Mouse (Mus musculus): ENCODE data around the gene 4933417A18Rik.

DNA sequence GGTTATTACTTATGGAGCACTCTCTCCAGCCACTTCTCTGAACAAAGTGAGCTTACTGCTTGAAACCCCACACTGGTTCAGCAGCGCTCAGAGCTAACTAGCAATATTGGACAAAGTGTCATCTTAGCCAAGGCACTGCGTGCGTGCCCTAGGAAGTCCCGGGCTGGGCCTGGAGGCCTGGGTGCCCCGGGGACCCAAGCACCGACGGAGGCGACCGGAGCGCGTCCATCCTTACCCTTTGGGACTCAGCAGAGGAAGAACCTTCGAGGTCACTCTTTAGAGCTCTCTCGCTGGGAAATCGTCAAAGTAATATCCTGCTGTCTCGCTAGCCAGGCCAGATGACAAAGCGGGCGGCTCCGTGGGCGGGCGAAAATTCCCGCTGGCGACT lies 69.4 kb downstream of the 4933417A18Rik start:
- TF ChIP-seq CTCF (IDR thresholded peaks at IDR 0.05; ENCODE audit: low read depth) (no peak), EP300 (optimal IDR thresholded peaks at IDR 0.05) (no peak)
